Mouse (Mus musculus): Measurements from ENCODE around the gene Zfp280d. TPM values are rescaled to one million over a fixed set of nuclear protein-coding genes. Genes with fewer than 3 reads are reported as not detected.
"Not testable (repeated sequence)": the region's sequence is repeated elsewhere in the genome, so short reads cannot be mapped to it uniquely, and the experiment has no call there.

The Zfp280d gene
- polyA plus RNA-seq, 1 experiment from 2014 or later: 41.2 TPM

DNA sequence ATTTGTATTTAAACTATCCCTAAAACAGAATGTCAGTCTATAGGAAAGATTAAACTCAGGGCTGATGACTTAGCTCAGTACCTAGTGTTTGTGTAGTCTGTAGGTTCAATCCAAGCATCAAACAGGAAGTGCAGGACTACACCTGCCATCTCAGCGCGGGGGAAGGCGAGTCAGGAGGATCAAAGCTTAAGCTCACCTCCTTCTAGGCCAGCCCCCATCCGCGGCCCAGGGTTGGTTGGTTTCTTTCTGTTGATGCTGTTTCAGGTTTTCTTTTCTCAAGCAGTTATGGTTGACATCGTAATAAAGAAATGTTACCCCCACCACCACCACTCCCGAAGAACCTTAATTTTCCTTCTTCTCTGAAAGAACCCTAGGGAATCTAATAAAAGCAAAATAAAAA lies 111.1 kb downstream of the Zfp280d start:
- Histone ChIP-seq H3K4me1 (replicated peaks) (peaks cover 4% of the 10 kb centered on the region; the same call in 1 of the 2 replicates), H3K27ac (no peak overlapping the region), H3K4me3 (no peak overlapping the region), H3K27me3 (ENCODE audit: insufficient read depth, poor library complexity, severe bottlenecking) (no peaks in the 10 kb centered on the region), H3K9me3 (no peaks in the 10 kb centered on the region), H3K36me3 (no peaks in the 10 kb centered on the region)
- 76% methylated on average over 7 of the region's 7 CpGs for WGBS
- DNase-seq (ENCODE audit: low spot score): no peak

DNA sequence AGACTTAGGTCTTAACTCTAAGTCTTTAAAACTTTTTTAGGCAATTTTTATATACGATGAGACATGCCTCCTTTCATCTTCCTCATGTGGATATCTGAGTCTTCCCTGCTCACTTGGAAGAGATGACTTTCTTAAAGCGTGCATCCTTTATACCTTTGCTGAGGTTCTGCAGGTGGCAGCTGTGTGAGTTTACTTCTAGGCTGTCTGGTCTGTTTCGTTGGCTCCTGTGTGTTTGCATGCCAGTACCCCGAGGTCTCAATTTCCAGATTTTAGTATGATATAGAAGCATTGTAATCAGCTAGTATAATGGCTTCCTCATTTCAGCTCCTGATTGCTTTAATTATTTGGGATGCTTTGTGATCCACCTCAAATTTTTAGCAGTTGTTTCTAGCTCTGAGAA lies 114.3 kb downstream of the Zfp280d start:
- Histone ChIP-seq H3K4me1 (replicated peaks) (peaks cover 8% of the 10 kb centered on the region; the same call in 1 of the 2 replicates), H3K27ac (no peak overlapping the region), H3K4me3 (no peak overlapping the region), H3K9me3 (no peaks in the 10 kb centered on the region), H3K36me3 (no peaks in the 10 kb centered on the region), H3K27me3 (ENCODE audit: insufficient read depth, poor library complexity, severe bottlenecking) (no peaks in the 10 kb centered on the region)
- no peak for DNase-seq (ENCODE audit: low spot score)
- 90% methylated on average over 4 of the region's 4 CpGs for WGBS

DNA sequence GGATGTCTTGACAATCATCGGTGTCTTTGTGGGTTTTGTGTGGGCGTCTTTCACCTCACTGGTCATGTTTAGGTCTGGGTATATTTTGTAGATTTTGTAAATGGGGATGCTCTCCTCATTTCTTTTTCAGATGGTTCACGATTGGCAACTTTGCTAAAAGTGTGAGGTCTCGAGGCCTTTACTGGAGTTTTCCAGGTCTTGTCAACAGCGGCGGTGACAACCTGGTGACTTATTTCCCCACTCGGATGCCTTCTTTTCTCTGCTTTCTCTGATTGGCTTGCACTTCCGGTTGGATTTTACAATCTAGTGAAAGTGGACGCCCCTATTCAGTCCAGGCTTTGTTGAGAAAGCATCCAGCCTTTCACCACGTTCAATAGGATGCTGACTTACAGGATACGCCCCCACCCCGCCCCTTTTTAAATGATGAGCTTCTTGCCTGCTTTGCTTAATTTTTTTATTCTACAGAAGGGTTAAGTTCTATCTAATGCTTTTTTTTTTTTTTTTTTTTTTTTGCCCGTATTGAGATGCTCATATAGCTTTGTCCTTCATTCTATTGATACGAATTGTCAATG lies 114.9 kb downstream of the Zfp280d start:
- DNase-seq (ENCODE audit: low spot score): no peak
- peak overlapping the region; percentile 11; the same call in 1 of the 2 replicates for H3K4me3 ChIP-seq
- H3K27me3 ChIP-seq (ENCODE audit: insufficient read depth, poor library complexity, severe bottlenecking): no peaks in the 10 kb centered on the region
- no peak overlapping the region for H3K27ac ChIP-seq
- 62% methylated on average over 14 of the region's 14 CpGs for WGBS
- H3K9me3 ChIP-seq: no peaks in the 10 kb centered on the region
- H3K36me3 ChIP-seq: no peaks in the 10 kb centered on the region
- H3K4me1 ChIP-seq (replicated peaks): peaks cover 8% of the 10 kb centered on the region; the same call in 1 of the 2 replicates

DNA sequence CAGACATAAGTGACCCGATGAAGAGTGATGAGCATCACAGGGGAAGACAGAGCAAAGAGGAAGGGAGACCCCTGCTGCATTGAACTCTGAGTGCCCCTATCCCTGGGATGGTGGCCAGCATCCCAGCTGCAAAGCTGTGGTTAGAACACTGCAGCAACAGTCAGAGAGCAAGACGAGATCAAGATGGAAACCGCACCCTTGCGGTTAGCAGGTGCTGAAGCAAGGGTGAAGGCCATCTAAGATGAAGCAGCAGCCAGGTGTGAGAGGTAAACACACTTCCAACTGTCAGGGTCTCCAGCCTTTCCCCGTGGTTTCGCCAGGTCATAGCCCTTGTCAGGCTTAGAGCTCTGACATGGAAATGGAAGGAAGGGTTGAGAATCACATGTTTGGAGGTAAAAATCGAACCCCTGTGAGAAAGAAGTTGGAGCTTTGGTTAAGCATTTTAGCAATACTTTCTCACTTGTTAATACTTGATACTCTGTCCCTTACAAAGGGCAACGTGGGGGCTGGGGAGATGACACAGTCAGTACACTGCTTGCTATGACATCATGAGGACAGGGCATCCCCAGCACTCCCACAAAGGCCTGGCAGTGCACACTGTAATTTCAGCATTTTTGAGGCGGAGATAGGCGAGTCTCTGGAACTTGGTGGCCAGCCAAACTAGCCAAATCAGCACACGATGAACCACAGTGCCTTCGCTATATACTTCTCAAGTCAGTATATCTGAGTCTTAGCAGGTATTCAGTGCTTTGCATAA lies 115.8 kb downstream of the Zfp280d start:
- Histone ChIP-seq H3K27ac (no peak overlapping the region), H3K36me3 (no peaks in the 10 kb centered on the region), H3K4me3 (no peak overlapping the region), H3K27me3 (ENCODE audit: insufficient read depth, poor library complexity, severe bottlenecking) (no peaks in the 10 kb centered on the region), H3K9me3 (no peaks in the 10 kb centered on the region), H3K4me1 (replicated peaks) (peaks cover 8% of the 10 kb centered on the region; the same call in 1 of the 2 replicates)
- no peak for DNase-seq (ENCODE audit: low spot score)
- WGBS: 91% methylated on average over 12 of the region's 12 CpGs

GRCm38 (mm10) chr9:72392686-72393085 lies 118.0 kb downstream of the Zfp280d start:
- H3K4me1 ChIP-seq (replicated peaks): peaks cover 8% of the 10 kb centered on the region; the same call in 1 of the 2 replicates
- H3K27ac ChIP-seq: no peak overlapping the region
- DNase-seq (ENCODE audit: low spot score): no peak
- H3K9me3 ChIP-seq: no peaks in the 10 kb centered on the region
- H3K4me3 ChIP-seq: no peak overlapping the region
- no peaks in the 10 kb centered on the region for H3K27me3 ChIP-seq (ENCODE audit: insufficient read depth, poor library complexity, severe bottlenecking)
- H3K36me3 ChIP-seq: no peaks in the 10 kb centered on the region
- WGBS: 88% methylated on average over 7 of the region's 7 CpGs

GRCm38 (mm10) chr9:72393238-72393637 lies 118.6 kb downstream of the Zfp280d start:
- no peaks in the 10 kb centered on the region for H3K27me3 ChIP-seq (ENCODE audit: insufficient read depth, poor library complexity, severe bottlenecking)
- no peaks in the 10 kb centered on the region for H3K9me3 ChIP-seq
- no peak overlapping the region for H3K4me3 ChIP-seq
- H3K36me3 ChIP-seq: no peaks in the 10 kb centered on the region
- peaks cover 8% of the 10 kb centered on the region; the same call in 1 of the 2 replicates for H3K4me1 ChIP-seq (replicated peaks)
- 86% methylated on average over 15 of the region's 15 CpGs for WGBS
- H3K27ac ChIP-seq: no peak overlapping the region
- DNase-seq (ENCODE audit: low spot score): no peak

- Histone ChIP-seq H3K36me3 (no peaks in the 10 kb centered on the region), H3K27me3 (ENCODE audit: insufficient read depth, poor library complexity, severe bottlenecking) (no peaks in the 10 kb centered on the region), H3K9me3 (no peaks in the 10 kb centered on the region), H3K27ac (no peak overlapping the region), H3K4me1 (replicated peaks) (peaks cover 8% of the 10 kb centered on the region; the same call in 1 of the 2 replicates), H3K4me3 (no peak overlapping the region)
- DNase-seq (ENCODE audit: low spot score): no peak
- 79% methylated on average over 8 of the region's 8 CpGs for WGBS
These were observed 119.2 kb downstream of the Zfp280d start for GRCm38 (mm10) chr9:72393869-72394341.

- H3K9me3 ChIP-seq: no peaks in the 10 kb centered on the region
- no peak overlapping the region for H3K27ac ChIP-seq
- no peak for DNase-seq (ENCODE audit: low spot score)
- no peaks in the 10 kb centered on the region for H3K4me1 ChIP-seq (replicated peaks)
- no peaks in the 10 kb centered on the region for H3K27me3 ChIP-seq (ENCODE audit: insufficient read depth, poor library complexity, severe bottlenecking)
- no peak overlapping the region for H3K4me3 ChIP-seq
- 56% methylated on average over 4 of the region's 4 CpGs for WGBS
- no peaks in the 10 kb centered on the region for H3K36me3 ChIP-seq
These were observed 125.5 kb downstream of the Zfp280d start for GRCm38 (mm10) chr9:72400121-72400520.

DNA sequence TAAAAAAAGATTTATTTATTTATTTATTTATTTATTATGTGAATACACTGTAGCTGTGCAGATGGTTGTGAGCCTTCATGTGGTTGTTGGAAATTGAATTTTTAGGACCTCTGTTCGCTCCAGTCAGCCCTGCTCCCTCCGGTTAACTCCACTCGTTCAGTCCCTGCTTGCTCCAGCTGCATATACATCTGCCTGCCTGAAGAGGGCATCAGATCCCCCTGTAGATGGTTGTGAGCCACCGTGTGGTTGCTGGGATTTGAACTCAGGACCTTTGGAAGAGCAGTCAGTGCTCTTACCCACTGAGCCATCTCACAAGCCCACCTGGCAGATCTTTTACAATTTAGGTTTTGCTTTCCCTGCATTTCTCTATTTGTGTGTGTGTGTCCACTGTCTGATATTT lies 127.1 kb downstream of the Zfp280d start:
- not testable (repeated sequence) for DNase-seq (ENCODE audit: low spot score); H3K9me3 ChIP-seq; H3K4me3 ChIP-seq; H3K36me3 ChIP-seq; H3K27me3 ChIP-seq (ENCODE audit: insufficient read depth, poor library complexity, severe bottlenecking); H3K27ac ChIP-seq; H3K4me1 ChIP-seq (replicated peaks)
- WGBS: 76% methylated on average over 4 of the region's 4 CpGs

GRCm38 (mm10) chr9:72403421-72403820 lies 128.8 kb downstream of the Zfp280d start:
- H3K27me3 ChIP-seq (ENCODE audit: insufficient read depth, poor library complexity, severe bottlenecking): no peaks in the 10 kb centered on the region
- DNase-seq (ENCODE audit: low spot score): no peak
- H3K9me3 ChIP-seq: no peaks in the 10 kb centered on the region
- peaks cover 5% of the 10 kb centered on the region; the same call in 1 of the 2 replicates for H3K4me1 ChIP-seq (replicated peaks)
- H3K4me3 ChIP-seq: no peak overlapping the region
- no peak overlapping the region for H3K27ac ChIP-seq
- H3K36me3 ChIP-seq: no peaks in the 10 kb centered on the region
- 76% methylated on average over 6 of the region's 6 CpGs for WGBS

DNA sequence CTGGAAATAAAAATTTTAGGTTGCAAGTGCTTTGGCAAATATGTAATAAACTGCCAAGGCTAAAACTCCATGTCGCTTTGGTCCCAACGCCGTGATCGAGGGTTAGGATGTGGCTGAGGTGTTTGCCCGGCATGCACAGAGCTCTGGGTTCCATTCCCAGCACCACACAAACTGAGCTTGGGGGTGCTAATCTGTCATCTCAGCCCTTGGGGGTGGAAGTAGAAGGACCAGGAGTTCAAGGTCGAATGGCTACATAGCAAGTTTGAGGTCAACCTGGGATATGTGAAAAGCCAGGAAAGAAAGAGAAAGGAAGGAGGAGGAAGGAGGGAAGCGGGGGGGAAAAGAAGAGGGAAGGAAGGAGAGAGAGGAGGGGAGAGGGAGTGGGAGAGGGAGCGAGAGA lies 129.8 kb downstream of the Zfp280d start:
- H3K27ac ChIP-seq: no peak overlapping the region
- H3K27me3 ChIP-seq (ENCODE audit: insufficient read depth, poor library complexity, severe bottlenecking): peaks cover 4% of the 10 kb centered on the region; the same call in 1 of the 2 replicates
- H3K9me3 ChIP-seq: no peaks in the 10 kb centered on the region
- peaks cover 9% of the 10 kb centered on the region for H3K4me1 ChIP-seq (replicated peaks)
- WGBS: 89% methylated on average over 8 of the region's 8 CpGs
- no peaks in the 10 kb centered on the region for H3K36me3 ChIP-seq
- DNase-seq (ENCODE audit: low spot score): no peak
- H3K4me3 ChIP-seq: no peak overlapping the region

DNA sequence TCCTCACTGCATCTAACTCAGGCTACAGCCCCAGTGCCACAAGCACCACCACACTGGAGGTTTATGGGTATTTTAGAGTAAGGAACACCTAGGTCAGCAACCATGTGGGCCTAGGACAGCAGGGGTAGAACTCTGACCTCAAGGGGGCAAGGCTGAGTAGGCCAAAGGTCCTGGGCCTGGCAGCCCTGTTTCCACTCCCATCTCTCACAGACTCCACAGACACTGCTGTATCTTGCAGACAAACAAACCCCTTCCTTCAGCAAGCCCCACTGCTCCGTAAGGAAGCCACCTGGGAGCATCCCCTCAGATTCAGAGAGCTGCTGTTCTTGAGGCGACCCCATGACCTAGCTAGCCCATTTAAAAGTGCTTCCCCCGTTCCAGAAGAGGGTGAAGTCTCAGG lies 130.3 kb downstream of the Zfp280d start:
- H3K4me3 ChIP-seq: no peak overlapping the region
- H3K9me3 ChIP-seq: no peaks in the 10 kb centered on the region
- H3K27ac ChIP-seq: no peak overlapping the region
- H3K4me1 ChIP-seq (replicated peaks): peaks cover 11% of the 10 kb centered on the region
- no peaks in the 10 kb centered on the region for H3K36me3 ChIP-seq
- WGBS: 72% methylated on average over 3 of the region's 3 CpGs
- no peak for DNase-seq (ENCODE audit: low spot score)
- H3K27me3 ChIP-seq (ENCODE audit: insufficient read depth, poor library complexity, severe bottlenecking): peaks cover 6% of the 10 kb centered on the region; the same call in 1 of the 2 replicates

Data from hindbrain, embryonic 10.5 days (tissue).